In genomic region chr12:86698537-86698936, GRCm38 (mm10) we compare ENCODE assay signal across 16 mouse cellular contexts. TPM values are rescaled to one million over a fixed set of nuclear protein-coding genes. Genes with fewer than 3 reads are reported as not detected.
DNase-seq lines count a peak whose midpoint lies in the region; ATAC-seq and TF ChIP-seq lines count a peak whose summit lies in the region.
"Had no signal": no experiment of that assay in that cellular context is flagged by ENCODE, and none has a peak within 500 bp of the region (broad histone marks: within the 10 kb centered on the region; RNA-seq: fewer than 3 reads in every experiment).

No protein-coding gene starts in this region.

- H3K27me3 ChIP-seq in lung, embryonic 15.5 days, result no peaks in the 10 kb centered on the region
- no peaks in the 10 kb centered on the region for H3K27me3 ChIP-seq in forebrain, embryonic 15.5 days
- H3K27me3 ChIP-seq in midbrain, embryonic 14.5 days (ENCODE audit: control insufficient read depth, insufficient read depth, low read length), result no peaks in the 10 kb centered on the region
- H3K27me3 ChIP-seq: CH12.LX had no signal

- H3K36me3 ChIP-seq in lung, embryonic 15.5 days, result no peaks in the 10 kb centered on the region
- peaks cover 40% of the 10 kb centered on the region for H3K36me3 ChIP-seq in forebrain, embryonic 15.5 days
- H3K36me3 ChIP-seq in midbrain, embryonic 14.5 days (ENCODE audit: control insufficient read depth, insufficient read depth, low read length), result peaks cover 33% of the 10 kb centered on the region

- H3K27ac ChIP-seq in lung, embryonic 15.5 days, result peak overlapping the region; percentile 64
- H3K27ac ChIP-seq in cortical plate, adult 2 months (ENCODE audit: insufficient read depth, low read length), result peak overlapping the region; percentile 31
- H3K27ac ChIP-seq in forebrain, embryonic 15.5 days (replicated peaks), result peak overlapping the region; percentile 92
- peak overlapping the region; percentile 56; the same call in 1 of the 2 replicates for H3K27ac ChIP-seq in midbrain, embryonic 14.5 days (replicated peaks; ENCODE audit: low read depth, low read length)
- H3K27ac ChIP-seq: heart, adult 2 months; liver, embryonic 14.5 days had no signal

- no peak overlapping the region for H3K4me2 ChIP-seq in lung, embryonic 15.5 days
- H3K4me2 ChIP-seq in forebrain, embryonic 15.5 days (replicated peaks), result no peak overlapping the region
- H3K4me2 ChIP-seq in midbrain, embryonic 14.5 days (ENCODE audit: low read length), result no peak overlapping the region

- no peak for TF ChIP-seq POLR2A in cortical plate, adult 2 months (IDR thresholded peaks at IDR 0.05; ENCODE audit: extremely low read depth, insufficient read depth, low read length)

- no peak overlapping the region for H3K9ac ChIP-seq in lung, embryonic 15.5 days
- H3K9ac ChIP-seq in forebrain, embryonic 15.5 days (replicated peaks), result no peak overlapping the region
- H3K9ac ChIP-seq in midbrain, embryonic 14.5 days (replicated peaks; ENCODE audit: low read length), result no peak overlapping the region
- H3K9ac ChIP-seq: liver, embryonic 14.5 days had no signal

- DNase-seq in lung, postnatal 36 days, result no peak
- DNase-seq in midbrain, embryonic 14.5 days, result no peak
- DNase-seq in urinary bladder, postnatal 14 days (ENCODE audit: low spot score), result no peak
- no peak for DNase-seq in spleen, postnatal 4 days (ENCODE audit: low spot score in 2 of 2)
- DNase-seq: adrenal gland, adult 2 months; heart, adult 2 months; heart, postnatal 4 days; kidney, adult 8-10 months; left cerebral cortex, postnatal 4 days; right cerebral cortex, postnatal 4 days had no signal

- H3K4me1 ChIP-seq in lung, embryonic 15.5 days, result peaks cover 31% of the 10 kb centered on the region
- H3K4me1 ChIP-seq in cortical plate, adult 2 months (ENCODE audit: control insufficient read depth, insufficient read depth, low read length), result peaks cover 8% of the 10 kb centered on the region; the same call in 1 of the 2 replicates
- peaks cover 22% of the 10 kb centered on the region for H3K4me1 ChIP-seq in forebrain, embryonic 15.5 days
- H3K4me1 ChIP-seq in midbrain, embryonic 14.5 days (ENCODE audit: control insufficient read depth, insufficient read depth, low read length), result peaks cover 12% of the 10 kb centered on the region; the same call in 1 of the 2 replicates

- TF ChIP-seq CTCF in cortical plate, adult 2 months (IDR thresholded peaks at IDR 0.05; ENCODE audit: extremely low read depth, insufficient read depth, low read length), result no peak

- H3K9me3 ChIP-seq in lung, embryonic 15.5 days, result no peaks in the 10 kb centered on the region
- H3K9me3 ChIP-seq in forebrain, embryonic 15.5 days, result no peaks in the 10 kb centered on the region
- H3K9me3 ChIP-seq in midbrain, embryonic 14.5 days (ENCODE audit: control insufficient read depth, low read length), result no peaks in the 10 kb centered on the region

- H3K4me3 ChIP-seq in lung, embryonic 15.5 days, result no peak overlapping the region
- H3K4me3 ChIP-seq in cortical plate, adult 2 months (ENCODE audit: insufficient read depth, low read length), result no peak overlapping the region
- H3K4me3 ChIP-seq in forebrain, embryonic 15.5 days, result no peak overlapping the region
- no peak overlapping the region for H3K4me3 ChIP-seq in midbrain, embryonic 14.5 days (replicated peaks; ENCODE audit: low read depth, low read length)
- H3K4me3 ChIP-seq: heart, adult 2 months had no signal

- ATAC-seq in lung, embryonic 15.5 days (ENCODE audit: borderline replicate concordance, extremely low read depth, low FRiP score, low TSS enrichment), result peak; percentile 29; the same call in 1 of the 2 replicates
- ATAC-seq in forebrain, embryonic 15.5 days (replicated peaks), result no peak
- no peak for ATAC-seq in midbrain, embryonic 14.5 days (ENCODE audit: low FRiP score, low TSS enrichment)

RNA-seq across cellular contexts. Expression of gene Vash1, which starts 20.0 kb away (rescaled TPM):
- 13.0 and 13.1 TPM in 2 replicates for polyA plus RNA-seq in lung, embryonic 15.5 days (2015; fragmentation: Nextera tagmentation; extraction: Ambion mirVana)
- 14.7 and 15.8 TPM in 2 replicates for polyA plus RNA-seq in cortical plate, adult 2 months (2012; rRNA removed)
- polyA plus RNA-seq in forebrain, embryonic 15.5 days (2015; fragmentation: Nextera tagmentation; extraction: Ambion mirVana), result 42.8 and 50.9 TPM in 2 replicates
- 32.0 and 34.0 TPM in 2 replicates for polyA plus RNA-seq in midbrain, embryonic 14.5 days (2014; fragmentation: Nextera tagmentation; extraction: Ambion mirVana)

RNA-seq across cellular contexts. Expression of gene Angel1, which starts 27.7 kb away (rescaled TPM):
- polyA plus RNA-seq in lung, embryonic 15.5 days (2015; fragmentation: Nextera tagmentation; extraction: Ambion mirVana), result 12.6 and 13.6 TPM in 2 replicates
- polyA plus RNA-seq in cortical plate, adult 2 months (2012; rRNA removed), result 10.3 and 10.5 TPM in 2 replicates
- 10.6 and 10.7 TPM in 2 replicates for polyA plus RNA-seq in forebrain, embryonic 15.5 days (2015; fragmentation: Nextera tagmentation; extraction: Ambion mirVana)
- polyA plus RNA-seq in midbrain, embryonic 14.5 days (2014; fragmentation: Nextera tagmentation; extraction: Ambion mirVana), result 11.3 and 11.5 TPM in 2 replicates

RNA-seq across cellular contexts. Expression of gene Lrrc74a, which starts 35.6 kb away (rescaled TPM):
- not detected in 2 replicates for polyA plus RNA-seq in lung, embryonic 15.5 days (2015; fragmentation: Nextera tagmentation; extraction: Ambion mirVana)
- polyA plus RNA-seq in cortical plate, adult 2 months (2012; rRNA removed), result not detected in 2 replicates
- not detected in 2 replicates for polyA plus RNA-seq in forebrain, embryonic 15.5 days (2015; fragmentation: Nextera tagmentation; extraction: Ambion mirVana)
- polyA plus RNA-seq in midbrain, embryonic 14.5 days (2014; fragmentation: Nextera tagmentation; extraction: Ambion mirVana), result not detected in 2 replicates
- polyA plus RNA-seq: adrenal gland, adult 2 months; heart, adult 2 months; liver, embryonic 14.5 days; stomach, embryonic 16.5 days had no signal

Comparison
In these comparisons a context has a peak if more than half of its experiments do, and no peak if none do; other contexts are left out.
1. H3K27ac ChIP-seq: peak in every context shown above with its lines; median percentile 92 in forebrain, embryonic 15.5 days; 64 in lung, embryonic 15.5 days; 56 in midbrain, embryonic 14.5 days; 31 in cortical plate, adult 2 months.